Mouse (Mus musculus) c-Kit-positive CD71-positive TER-119-negative erythroid progenitor cells, embryonic 14.5 days (primary cell): ENCODE data around the gene Efcab7.

Experiments used
- DNase-seq: peaks from one replicate; pipeline ENCODE4 v3.0.0-alpha.2; 2013; ENCODE audit warnings: low read depth

Efcab7 gene

GRCm38 (mm10) chr4:99829094-99830073 is at the start of gene Efcab7:
Gene Efcab7, plus strand, starts transcription at chr4:99829198.
- DNase-seq: peak; percentile 79

- no peak for DNase-seq
These were observed 36.6 kb upstream of the Efcab7 start for GRCm38 (mm10) chr4:99792365-99792764.

GRCm38 (mm10) chr4:99816697-99817460 is 12.1 kb upstream of the Efcab7 start:
- no peak for DNase-seq

GRCm38 (mm10) chr4:99828337-99828736 is 661 bp upstream of the Efcab7 start:
- DNase-seq: no peak

- no peak for DNase-seq
These were observed 282 bp upstream of the Efcab7 start for GRCm38 (mm10) chr4:99828739-99829093.

- DNase-seq: peak; percentile 17
These were observed 52.9 kb downstream of the Efcab7 start for GRCm38 (mm10) chr4:99881882-99882281.

- DNase-seq: no peak
These were observed 53.4 kb downstream of the Efcab7 start for GRCm38 (mm10) chr4:99882405-99882804.

GRCm38 (mm10) chr4:99913894-99914451 is 85.0 kb downstream of the Efcab7 start:
- peak; percentile 48 for DNase-seq

GRCm38 (mm10) chr4:99926380-99926779 is 97.4 kb downstream of the Efcab7 start:
- no peak for DNase-seq

- no peak for DNase-seq
These were observed 99.5 kb downstream of the Efcab7 start for GRCm38 (mm10) chr4:99928521-99928920.

- peak; percentile 48 for DNase-seq
These were observed 100.2 kb downstream of the Efcab7 start, which contains the start of gene Pgm1 for GRCm38 (mm10) chr4:99929149-99929612. Gene Pgm1, plus strand, starts transcription at chr4:99929414.

GRCm38 (mm10) chr4:99929613-99930517 is 100.9 kb downstream of the Efcab7 start, which contains the start of gene Itgb3bp:
Gene Itgb3bp, minus strand, starts transcription at chr4:99929813.
- DNase-seq: peak; percentile 38

- no peak for DNase-seq
These were observed 101.7 kb downstream of the Efcab7 start for GRCm38 (mm10) chr4:99930518-99931239.

GRCm38 (mm10) chr4:99931240-99931580 is 102.2 kb downstream of the Efcab7 start:
- no peak for DNase-seq

GRCm38 (mm10) chr4:99931807-99932206 is 102.8 kb downstream of the Efcab7 start:
- DNase-seq: no peak

- no peak for DNase-seq
These were observed 105.9 kb downstream of the Efcab7 start for GRCm38 (mm10) chr4:99934859-99935258.

- DNase-seq: no peak
These were observed 107.3 kb downstream of the Efcab7 start for GRCm38 (mm10) chr4:99936278-99936677.

GRCm38 (mm10) chr4:99939711-99940505 is 110.9 kb downstream of the Efcab7 start:
- DNase-seq: no peak

- no peak for DNase-seq
These were observed 112.8 kb downstream of the Efcab7 start for GRCm38 (mm10) chr4:99941655-99942414.
